8 mouse cellular contexts compared by ENCODE assay signal in the genomic region with DNA sequence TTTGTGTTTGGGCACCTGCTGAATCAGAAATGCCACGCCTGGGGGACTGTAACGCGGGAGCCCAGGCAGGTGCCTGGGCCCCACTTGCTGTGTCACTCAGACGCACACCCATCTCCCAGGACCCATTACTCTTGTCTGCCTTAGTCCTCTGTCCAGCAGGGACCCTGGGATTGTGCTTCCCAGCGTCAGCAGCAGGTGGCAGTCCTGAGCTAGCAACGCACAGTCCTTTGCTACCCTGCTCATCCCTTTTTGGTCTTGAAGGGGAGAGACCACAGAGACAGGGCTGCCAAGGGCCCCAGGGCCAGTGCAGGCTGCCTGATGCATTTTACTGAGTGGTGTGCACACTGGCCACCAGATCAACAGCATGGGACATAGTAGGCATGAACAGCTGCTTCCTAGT. TPM values are rescaled to one million over a fixed set of nuclear protein-coding genes. Genes with fewer than 3 reads are reported as not detected.
DNase-seq lines count a peak whose midpoint lies in the region; ATAC-seq lines count a peak whose summit lies in the region.
"Had no signal": no experiment of that assay in that cellular context is flagged by ENCODE, and none has a peak within 500 bp of the region (broad histone marks: within the 10 kb centered on the region; RNA-seq: fewer than 3 reads in every experiment).

No protein-coding gene starts in this region.

- H3K4me2 ChIP-seq in intestine, embryonic 15.5 days (replicated peaks): no peak overlapping the region
- H3K4me2 ChIP-seq in midbrain, embryonic 14.5 days (ENCODE audit: low read length): no peak overlapping the region
- no peak overlapping the region for H3K4me2 ChIP-seq in stomach, embryonic 14.5 days (replicated peaks; ENCODE audit: low read depth, low read length)

- H3K9me3 ChIP-seq in intestine, embryonic 15.5 days: no peaks in the 10 kb centered on the region
- no peaks in the 10 kb centered on the region for H3K9me3 ChIP-seq in limb, embryonic 10.5 days (replicated peaks)
- H3K9me3 ChIP-seq in midbrain, embryonic 14.5 days (ENCODE audit: control insufficient read depth, low read length): no peaks in the 10 kb centered on the region
- H3K9me3 ChIP-seq in stomach, embryonic 14.5 days (ENCODE audit: control insufficient read depth, low read depth, low read length): no peaks in the 10 kb centered on the region
- H3K9me3 ChIP-seq: megakaryocyte, embryonic 14.5 days had no signal

- H3K4me1 ChIP-seq in intestine, embryonic 15.5 days (replicated peaks): no peaks in the 10 kb centered on the region
- no peaks in the 10 kb centered on the region for H3K4me1 ChIP-seq in limb, embryonic 10.5 days
- H3K4me1 ChIP-seq in midbrain, embryonic 14.5 days (ENCODE audit: control insufficient read depth, insufficient read depth, low read length): no peaks in the 10 kb centered on the region
- H3K4me1 ChIP-seq in stomach, embryonic 14.5 days (ENCODE audit: control insufficient read depth, insufficient read depth, low read length): no peaks in the 10 kb centered on the region
- H3K4me1 ChIP-seq: megakaryocyte, embryonic 14.5 days had no signal

- H3K27ac ChIP-seq in intestine, embryonic 15.5 days: no peak overlapping the region
- no peak overlapping the region; the same call in 1 of the 2 replicates for H3K27ac ChIP-seq in limb, embryonic 10.5 days
- no peak overlapping the region for H3K27ac ChIP-seq in midbrain, embryonic 14.5 days (replicated peaks; ENCODE audit: low read depth, low read length)
- no peak overlapping the region for H3K27ac ChIP-seq in stomach, embryonic 14.5 days (ENCODE audit: low read length)

- H3K27me3 ChIP-seq in intestine, embryonic 15.5 days (replicated peaks): no peaks in the 10 kb centered on the region
- H3K27me3 ChIP-seq in limb, embryonic 10.5 days (ENCODE audit: low read depth, poor library complexity, severe bottlenecking): no peaks in the 10 kb centered on the region
- no peaks in the 10 kb centered on the region for H3K27me3 ChIP-seq in midbrain, embryonic 14.5 days (ENCODE audit: control insufficient read depth, insufficient read depth, low read length)
- H3K27me3 ChIP-seq in stomach, embryonic 14.5 days (ENCODE audit: control insufficient read depth, insufficient read depth, low read length): no peaks in the 10 kb centered on the region

- H3K9ac ChIP-seq in intestine, embryonic 15.5 days: no peak overlapping the region
- no peak overlapping the region for H3K9ac ChIP-seq in midbrain, embryonic 14.5 days (replicated peaks; ENCODE audit: low read length)
- no peak overlapping the region for H3K9ac ChIP-seq in stomach, embryonic 14.5 days (replicated peaks; ENCODE audit: low read depth, low read length)

- no peaks in the 10 kb centered on the region for H3K36me3 ChIP-seq in intestine, embryonic 15.5 days
- H3K36me3 ChIP-seq in limb, embryonic 10.5 days: no peaks in the 10 kb centered on the region
- no peaks in the 10 kb centered on the region for H3K36me3 ChIP-seq in midbrain, embryonic 14.5 days (ENCODE audit: control insufficient read depth, insufficient read depth, low read length)
- H3K36me3 ChIP-seq in stomach, embryonic 14.5 days (ENCODE audit: control insufficient read depth, insufficient read depth, low read length): no peaks in the 10 kb centered on the region

- peak; percentile 77 for DNase-seq in R1 (ENCODE audit: low read depth, low spot score)
- peak; percentile 30 for DNase-seq in cerebellum, adult 11-12 months
- DNase-seq in forelimb bud, embryonic 11.5 days (ENCODE audit: low read depth, low spot score): peak; percentile 65
- DNase-seq in limb, embryonic 10.5 days (ENCODE audit: low spot score): peak; percentile 76
- DNase-seq in midbrain, embryonic 14.5 days: peak; percentile 84

- WGBS in intestine, embryonic 15.5 days: 8% methylated on average over 6 of the region's 6 CpGs
- 6% methylated on average over 6 of the region's 6 CpGs for WGBS in limb, embryonic 10.5 days
- 16% methylated on average over 6 of the region's 6 CpGs for WGBS in midbrain, embryonic 14.5 days
- WGBS in stomach, embryonic 14.5 days: 12% methylated on average over 6 of the region's 6 CpGs

- ATAC-seq in intestine, embryonic 15.5 days: peak; percentile 63; the same call in 1 of the 2 replicates
- no peak for ATAC-seq in midbrain, embryonic 14.5 days (ENCODE audit: low FRiP score, low TSS enrichment)
- 0 out of 2 replicates have a peak, but pooled peaks have one; percentile 49 for ATAC-seq in stomach, embryonic 14.5 days (ENCODE audit: insufficient number of reproducible peaks, insufficient read depth, low FRiP score, low read depth)

- no peak overlapping the region for H3K4me3 ChIP-seq in intestine, embryonic 15.5 days (replicated peaks)
- no peak overlapping the region for H3K4me3 ChIP-seq in limb, embryonic 10.5 days
- no peak overlapping the region for H3K4me3 ChIP-seq in midbrain, embryonic 14.5 days (replicated peaks; ENCODE audit: low read depth, low read length)
- no peak overlapping the region for H3K4me3 ChIP-seq in stomach, embryonic 14.5 days (ENCODE audit: low read depth, low read length)
- H3K4me3 ChIP-seq: megakaryocyte, embryonic 14.5 days had no signal

RNA-seq across cellular contexts. Expression of gene Aspg, which starts 28.8 kb away (rescaled TPM):
- 26.8 and 31.8 TPM in 2 replicates for polyA plus RNA-seq in intestine, embryonic 15.5 days (2015; fragmentation: Nextera tagmentation; extraction: Ambion mirVana)
- 1.2 and 2.2 TPM in 2 replicates for polyA plus RNA-seq in limb, embryonic 10.5 days (2016; fragmentation: Nextera tagmentation; extraction: Ambion mirVana)
- polyA plus RNA-seq in midbrain, embryonic 14.5 days (2014; fragmentation: Nextera tagmentation; extraction: Ambion mirVana): not detected in 2 replicates
- 1.7 TPM in 2 replicates for polyA plus RNA-seq in stomach, embryonic 14.5 days (2014; fragmentation: Nextera tagmentation; extraction: Ambion mirVana)

Comparison
In these comparisons a context has a peak if more than half of its experiments do, and no peak if none do; other contexts are left out.
1. DNase-seq: peak in every context shown above with its lines; median percentile 84 in midbrain, embryonic 14.5 days; 77 in R1; 76 in limb, embryonic 10.5 days; 65 in forelimb bud, embryonic 11.5 days; 30 in cerebellum, adult 11-12 months.